Mouse (Mus musculus) cortical plate, adult 2 months (tissue): ENCODE data around the gene Tcf7l1. TPM values are rescaled to one million over a fixed set of nuclear protein-coding genes. Genes with fewer than 3 reads are reported as not detected.

Source experiments
- H3K27ac ChIP-seq: fragments of 200-500 bp; 2 replicates; pipeline ENCODE4 v1.5.1; 2012; ENCODE audit warnings: low read length, control low read depth, inconsistent platforms; ENCODE audit not compliant: insufficient read depth
- H3K4me1 ChIP-seq: fragments of 200-500 bp; 2 replicates; pipeline ENCODE4 v1.6.1; 2011; ENCODE audit warnings: low read length; ENCODE audit not compliant: control insufficient read depth, insufficient read depth
- H3K4me3 ChIP-seq: fragments of 200-500 bp; 2 replicates; pipeline ENCODE4 v1.5.1; 2011; ENCODE audit warnings: mild to moderate bottlenecking, low read length, control low read depth; ENCODE audit not compliant: insufficient read depth
- CTCF ChIP-seq: fragments of 200-500 bp; IDR thresholded peaks from 2 replicates; pipeline ENCODE4 v1.5.1; 2011; ENCODE audit warnings: mild to moderate bottlenecking, control low read depth, low read length; ENCODE audit not compliant: insufficient read depth; ENCODE audit errors: extremely low read depth
- POLR2A ChIP-seq: fragments of 200-500 bp; IDR thresholded peaks from 2 replicates; pipeline ENCODE4 v1.6.1; 2011; ENCODE audit warnings: mild to moderate bottlenecking, low read length, control low read depth; ENCODE audit not compliant: insufficient read depth; ENCODE audit errors: extremely low read depth
- polyA plus RNA-seq: library from polyadenylated mRNA; depleted of rRNA; stranded (reverse); fragments of >200 nt; gene quantifications from 2 replicates; pipeline ENCODE4 v1.2.3, GENCODE M21; 2012

The Tcf7l1 gene
- polyA plus RNA-seq, 1 experiment: 3.7 TPM

GRCm38 (mm10) chr6:72607060-72607459, 182.0 kb downstream of the Tcf7l1 start:
- no peak overlapping the region for H3K4me3 ChIP-seq
- TF ChIP-seq POLR2A (no peak), CTCF (no peak)
- no peaks in the 10 kb centered on the region for H3K4me1 ChIP-seq

GRCm38 (mm10) chr6:72604066-72604465, 185.0 kb downstream of the Tcf7l1 start:
- TF ChIP-seq POLR2A (no peak), CTCF (no peak)
- H3K4me3 ChIP-seq: no peak overlapping the region
- H3K27ac ChIP-seq: no peak overlapping the region
- no peaks in the 10 kb centered on the region for H3K4me1 ChIP-seq

More at GRCm38 (mm10) chr6:72607060-72607459, 182.0 kb downstream of the Tcf7l1 start:
- no peak overlapping the region for H3K27ac ChIP-seq

GRCm38 (mm10) chr6:72601732-72602131, 187.3 kb downstream of the Tcf7l1 start:
- Histone ChIP-seq H3K4me1 (peaks cover 3% of the 10 kb centered on the region; the same call in 1 of the 2 replicates), H3K27ac (no peak overlapping the region), H3K4me3 (no peak overlapping the region)
- TF ChIP-seq POLR2A (no peak), CTCF (peak; percentile 95)

GRCm38 (mm10) chr6:72600771-72601170, 188.3 kb downstream of the Tcf7l1 start:
- Histone ChIP-seq H3K4me1 (peaks cover 5% of the 10 kb centered on the region), H3K4me3 (no peak overlapping the region), H3K27ac (no peak overlapping the region)
- TF ChIP-seq POLR2A: no peak
- no peak for TF ChIP-seq CTCF

GRCm38 (mm10) chr6:72600216-72600615, 188.8 kb downstream of the Tcf7l1 start:
- Histone ChIP-seq H3K4me1 (peaks cover 5% of the 10 kb centered on the region), H3K4me3 (no peak overlapping the region), H3K27ac (no peak overlapping the region)
- TF ChIP-seq POLR2A (0 out of 2 replicates have a peak, but pooled peaks have one; percentile 15), CTCF (no peak)

- H3K4me1 ChIP-seq: peaks cover 5% of the 10 kb centered on the region
- H3K4me3 ChIP-seq: peak overlapping the region; percentile 81
- peak overlapping the region; percentile 53; the same call in 1 of the 2 replicates for H3K27ac ChIP-seq
- TF ChIP-seq POLR2A (no peak), CTCF (no peak)
Measured at GRCm38 (mm10) chr6:72598791-72599557, 190.1 kb downstream of the Tcf7l1 start.

GRCm38 (mm10) chr6:72597956-72598753, 190.9 kb downstream of the Tcf7l1 start, which contains the start of the genes Elmod3 and Retsat:
Gene Elmod3 (minus strand): TSS chr6:72598413.
Gene Retsat (plus strand): TSS chr6:72598475.
- Histone ChIP-seq H3K27ac (peak within 1 kb of the TSS; percentile 53), H3K4me3 (peak within 1 kb of the TSS; percentile 81), H3K4me1 (peaks cover 5% of the 10 kb centered on the region)
- TF ChIP-seq CTCF (no peak), POLR2A (peak; percentile 73)

- Histone ChIP-seq H3K4me3 (peak overlapping the region; percentile 81), H3K27ac (0 out of 2 replicates have a peak overlapping the region, but pooled peaks have one; percentile 47), H3K4me1 (peaks cover 5% of the 10 kb centered on the region)
- no peak for TF ChIP-seq CTCF
- TF ChIP-seq POLR2A: no peak
Measured at GRCm38 (mm10) chr6:72597083-72597874, 191.8 kb downstream of the Tcf7l1 start.

GRCm38 (mm10) chr6:72593914-72594313, 195.1 kb downstream of the Tcf7l1 start:
- TF ChIP-seq POLR2A: no peak
- no peak for TF ChIP-seq CTCF
- peaks cover 5% of the 10 kb centered on the region for H3K4me1 ChIP-seq
- H3K27ac ChIP-seq: peak overlapping the region; percentile 43; the same call in 1 of the 2 replicates
- H3K4me3 ChIP-seq: no peak overlapping the region
